Mouse (Mus musculus): ENCODE results near the gene Scamp5. TPM values are rescaled to one million over a fixed set of nuclear protein-coding genes. Genes with fewer than 3 reads are reported as not detected.
A peak's percentile ranks its signal among the peaks of the same experiment; 100 is the strongest.

The Scamp5 gene
- total RNA-seq, 1 experiment = 50.4 TPM

DNA sequence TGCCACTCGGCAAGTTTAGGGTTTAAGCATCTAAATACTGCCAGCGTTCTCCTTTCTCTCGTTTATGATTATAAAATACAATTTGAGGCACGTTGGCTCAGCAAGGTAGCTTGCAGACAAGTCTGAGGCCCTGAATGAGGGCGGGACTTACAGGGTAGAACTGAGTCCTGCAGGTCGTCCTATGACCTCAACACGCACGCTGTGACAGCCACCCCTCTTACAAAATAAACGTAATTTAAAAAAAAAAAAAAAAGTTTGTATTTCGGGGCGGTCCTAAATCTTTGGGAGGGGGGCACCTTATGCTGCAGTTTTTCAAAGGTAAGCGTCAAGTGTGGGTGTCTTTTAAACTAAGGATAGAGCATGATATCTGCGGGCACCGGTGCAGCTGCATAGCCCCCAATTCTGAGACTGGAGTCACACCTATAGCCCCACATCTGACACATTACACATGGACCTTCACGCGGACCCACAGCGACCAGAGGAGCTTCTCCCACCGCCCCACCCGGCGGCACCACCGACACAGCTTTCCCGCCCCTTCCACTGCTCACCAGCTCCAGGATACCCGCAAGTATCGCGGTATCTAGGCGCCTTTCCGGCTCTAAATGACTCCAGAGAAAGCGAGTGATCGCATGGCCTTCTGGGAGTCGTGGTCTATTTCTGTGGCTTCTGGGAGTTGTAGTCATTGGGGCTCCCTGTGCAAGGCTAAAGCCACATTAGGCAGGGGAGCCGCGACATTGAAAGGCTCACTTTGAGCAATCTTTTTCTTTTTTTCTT is 28.2 kb downstream of the Scamp5 start, which contains the start of gene Ppcdc:
Gene Ppcdc (minus strand): TSS at position 603 of the 774 bp plus-strand sequence.
- no peak for TF ChIP-seq MAFK (IDR thresholded peaks at IDR 0.05; ENCODE audit: insufficient read depth, low read depth, low read length)
- no peak for TF ChIP-seq ZC3H11A (IDR thresholded peaks at IDR 0.05; ENCODE audit: borderline replicate concordance, low read depth, low read length)
- peak; percentile 94 for TF ChIP-seq CHD2 (IDR thresholded peaks at IDR 0.05; ENCODE audit: low read depth, low read length)
- TF ChIP-seq ZNF384 (IDR thresholded peaks at IDR 0.05; ENCODE audit: low read depth, low read length) = peak; percentile 78
- peak; percentile 96 for TF ChIP-seq HCFC1 (IDR thresholded peaks at IDR 0.05; ENCODE audit: borderline replicate concordance, insufficient read depth, low read length)
- Histone ChIP-seq H3K27ac (ENCODE audit: insufficient read depth, low read depth, low read length, poor library complexity, severe bottlenecking) (peak within 1 kb of the TSS; percentile 59), H3K4me3 (ENCODE audit: insufficient read depth in 1 of 2, low read depth in 1 of 2, low read length in 2 of 2, poor library complexity in 1 of 2, severe bottlenecking in 1 of 2) (peak within 1 kb of the TSS; percentile 73 to 77)

DNA sequence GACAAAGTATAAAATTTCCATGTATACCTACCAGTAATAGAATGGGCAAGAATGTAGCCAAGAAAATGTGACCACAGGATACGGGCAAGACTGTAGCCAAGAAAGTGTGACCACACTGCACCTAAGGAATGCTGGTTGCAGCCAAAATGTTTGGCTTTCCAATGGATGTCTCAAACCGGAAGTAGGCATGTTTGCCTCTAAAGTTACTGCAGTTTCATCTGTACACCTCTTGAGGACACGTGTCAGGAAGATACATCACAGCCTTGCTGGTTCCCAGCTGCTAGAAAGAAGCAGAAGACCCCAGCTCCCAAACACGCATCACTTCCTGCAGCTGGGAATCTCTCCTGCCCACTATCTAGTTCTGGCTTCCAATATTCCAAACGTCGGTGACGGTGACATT is 28.8 kb downstream of the Scamp5 start:
- in situ Hi-C loops (cut with MboI; ENCODE audit: low sequenced_read_pairs in 2 of 2, unreplicated experiment in 2 of 2) = no loop called here
- DNase-seq (ENCODE audit: low read depth, low spot score) = no peak
- TF ChIP-seq HCFC1 (IDR thresholded peaks at IDR 0.05; ENCODE audit: borderline replicate concordance, insufficient read depth, low read length) = no peak
- no peak for TF ChIP-seq ZC3H11A (IDR thresholded peaks at IDR 0.05; ENCODE audit: borderline replicate concordance, low read depth, low read length)
- TF ChIP-seq MAFK (IDR thresholded peaks at IDR 0.05; ENCODE audit: insufficient read depth, low read depth, low read length) = no peak
- no peak for TF ChIP-seq CHD2 (IDR thresholded peaks at IDR 0.05; ENCODE audit: low read depth, low read length)
- TF ChIP-seq ZNF384 (IDR thresholded peaks at IDR 0.05; ENCODE audit: low read depth, low read length) = no peak
- no peaks in the 10 kb centered on the region for H3K9me3 ChIP-seq (ENCODE audit: control insufficient read depth, insufficient read depth, low read depth, low read length)
- H3K4me3 ChIP-seq (ENCODE audit: insufficient read depth in 1 of 2, low read depth in 1 of 2, low read length in 2 of 2, poor library complexity in 1 of 2, severe bottlenecking in 1 of 2) = peak overlapping the region; percentile 73 to 77
- H3K27ac ChIP-seq (ENCODE audit: insufficient read depth, low read depth, low read length, poor library complexity, severe bottlenecking) = peak overlapping the region; percentile 59; the same call in 1 of the 2 replicates
- peak overlapping the region; percentile 91 for H3K9ac ChIP-seq (ENCODE audit: insufficient read depth, low read depth, low read length, poor library complexity, severe bottlenecking)
- peaks cover 13% of the 10 kb centered on the region for H3K36me3 ChIP-seq (ENCODE audit: control insufficient read depth, insufficient read depth, low read length, poor library complexity, severe bottlenecking)
- peaks cover 4 to 7% of the 10 kb centered on the region in 2 experiments; a peak in 2 of 4 replicates for H3K4me1 ChIP-seq (ENCODE audit: control insufficient read depth in 2 of 2, insufficient read depth in 2 of 2, low read length in 2 of 2, poor library complexity in 1 of 2)

More for the DNA sequence above, 28.2 kb downstream of the Scamp5 start, which contains the start of gene Ppcdc:
- DNase-seq (ENCODE audit: low read depth, low spot score) = peak; percentile 95
- Histone ChIP-seq H3K9ac (ENCODE audit: insufficient read depth, low read depth, low read length, poor library complexity, severe bottlenecking) (peak within 1 kb of the TSS; percentile 91), H3K9me3 (ENCODE audit: control insufficient read depth, insufficient read depth, low read depth, low read length) (no peaks in the 10 kb centered on the region), H3K4me1 (ENCODE audit: control insufficient read depth in 2 of 2, insufficient read depth in 2 of 2, low read length in 2 of 2, poor library complexity in 1 of 2) (peaks cover 4 to 7% of the 10 kb centered on the region in 2 experiments; a peak in 2 of 4 replicates), H3K36me3 (ENCODE audit: control insufficient read depth, insufficient read depth, low read length, poor library complexity, severe bottlenecking) (peaks cover 13% of the 10 kb centered on the region)
- in situ Hi-C loops (cut with MboI; ENCODE audit: low sequenced_read_pairs in 2 of 2, unreplicated experiment in 2 of 2) = no loop called here

DNA sequence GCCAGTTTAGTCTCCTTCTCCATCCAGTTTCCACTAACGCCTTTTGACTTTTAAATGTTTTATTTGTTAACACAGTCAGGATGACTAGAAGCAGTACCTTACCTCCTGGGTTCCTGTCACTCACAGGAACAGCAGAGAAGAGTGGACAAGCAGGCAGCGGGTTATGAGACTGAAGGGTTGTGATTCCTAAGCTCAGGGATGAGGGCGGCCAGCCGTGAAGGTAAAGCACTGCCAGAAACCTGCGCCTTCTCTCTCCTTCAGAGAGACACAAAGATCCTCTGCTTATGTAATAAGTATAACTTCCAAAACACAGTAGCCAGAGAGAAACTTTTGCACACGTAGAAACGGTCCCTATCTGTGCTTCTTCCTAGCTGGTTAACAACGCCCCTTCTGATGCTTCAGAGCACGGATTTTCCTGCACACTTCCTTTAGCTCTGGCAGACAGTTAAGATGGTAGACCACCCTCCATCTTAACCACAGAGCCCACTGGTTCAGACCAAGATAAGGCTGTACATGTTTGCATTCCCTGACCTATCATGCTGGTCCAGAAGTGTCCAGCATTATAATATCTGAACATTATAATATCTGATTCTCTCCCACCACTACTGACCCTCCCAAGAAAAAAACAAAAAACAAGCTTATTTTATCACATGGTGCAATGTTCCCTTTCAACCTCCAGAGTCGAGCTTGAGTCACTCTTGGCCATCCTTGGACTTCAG is 29.8 kb downstream of the Scamp5 start:
- no peak for DNase-seq (ENCODE audit: low read depth, low spot score)
- in situ Hi-C loops (cut with MboI; ENCODE audit: low sequenced_read_pairs in 2 of 2, unreplicated experiment in 2 of 2) = no loop called here
- no peak overlapping the region for H3K27ac ChIP-seq (ENCODE audit: insufficient read depth, low read depth, low read length, poor library complexity, severe bottlenecking)
- peaks cover 4 to 10% of the 10 kb centered on the region in 2 experiments; a peak in 3 of 4 replicates for H3K4me1 ChIP-seq (ENCODE audit: control insufficient read depth in 2 of 2, insufficient read depth in 2 of 2, low read length in 2 of 2, poor library complexity in 1 of 2)
- no peak overlapping the region; the same call in 1 of the 2 replicates for H3K9ac ChIP-seq (ENCODE audit: insufficient read depth, low read depth, low read length, poor library complexity, severe bottlenecking)
- H3K4me3 ChIP-seq (ENCODE audit: insufficient read depth in 1 of 2, low read depth in 1 of 2, low read length in 2 of 2, poor library complexity in 1 of 2, severe bottlenecking in 1 of 2) = no peak overlapping the region
- TF ChIP-seq HCFC1 (IDR thresholded peaks at IDR 0.05; ENCODE audit: borderline replicate concordance, insufficient read depth, low read length) (no peak), CHD2 (IDR thresholded peaks at IDR 0.05; ENCODE audit: low read depth, low read length) (no peak), ZC3H11A (IDR thresholded peaks at IDR 0.05; ENCODE audit: borderline replicate concordance, low read depth, low read length) (no peak), MAFK (IDR thresholded peaks at IDR 0.05; ENCODE audit: insufficient read depth, low read depth, low read length) (no peak), ZNF384 (IDR thresholded peaks at IDR 0.05; ENCODE audit: low read depth, low read length) (no peak)
- H3K9me3 ChIP-seq (ENCODE audit: control insufficient read depth, insufficient read depth, low read depth, low read length) = no peaks in the 10 kb centered on the region
- H3K36me3 ChIP-seq (ENCODE audit: control insufficient read depth, insufficient read depth, low read length, poor library complexity, severe bottlenecking) = peaks cover 7% of the 10 kb centered on the region

DNA sequence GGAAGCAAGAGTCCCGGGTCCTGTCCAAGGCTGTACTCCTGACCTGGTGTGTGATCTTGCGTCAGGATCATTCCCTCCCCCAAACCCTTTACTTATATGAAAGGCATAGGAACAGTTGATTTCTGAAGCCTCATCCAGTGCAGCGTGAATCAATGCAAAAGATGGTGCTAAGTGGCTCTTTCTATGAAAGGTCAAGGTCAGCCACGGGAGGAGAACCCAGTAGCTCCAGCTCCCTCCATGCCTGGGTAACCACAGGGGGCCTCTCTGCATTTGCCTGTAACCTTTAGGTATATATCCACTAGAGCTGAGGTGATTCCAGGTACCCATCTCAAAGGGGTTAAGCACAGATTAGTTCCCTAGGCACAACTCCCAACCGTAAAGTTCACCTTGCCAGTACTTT is 31.7 kb downstream of the Scamp5 start:
- in situ Hi-C loops (cut with MboI; ENCODE audit: low sequenced_read_pairs in 2 of 2, unreplicated experiment in 2 of 2) = no loop called here
- TF ChIP-seq CHD2 (IDR thresholded peaks at IDR 0.05; ENCODE audit: low read depth, low read length) (no peak), ZNF384 (IDR thresholded peaks at IDR 0.05; ENCODE audit: low read depth, low read length) (no peak), MAFK (IDR thresholded peaks at IDR 0.05; ENCODE audit: insufficient read depth, low read depth, low read length) (no peak), ZC3H11A (IDR thresholded peaks at IDR 0.05; ENCODE audit: borderline replicate concordance, low read depth, low read length) (no peak), HCFC1 (IDR thresholded peaks at IDR 0.05; ENCODE audit: borderline replicate concordance, insufficient read depth, low read length) (no peak)
- H3K4me3 ChIP-seq (ENCODE audit: insufficient read depth in 1 of 2, low read depth in 1 of 2, low read length in 2 of 2, poor library complexity in 1 of 2, severe bottlenecking in 1 of 2) = no peak overlapping the region
- H3K36me3 ChIP-seq (ENCODE audit: control insufficient read depth, insufficient read depth, low read length, poor library complexity, severe bottlenecking) = peaks cover 8% of the 10 kb centered on the region
- no peaks in the 10 kb centered on the region for H3K9me3 ChIP-seq (ENCODE audit: control insufficient read depth, insufficient read depth, low read depth, low read length)
- H3K9ac ChIP-seq (ENCODE audit: insufficient read depth, low read depth, low read length, poor library complexity, severe bottlenecking) = no peak overlapping the region
- H3K4me1 ChIP-seq (ENCODE audit: control insufficient read depth in 2 of 2, insufficient read depth in 2 of 2, low read length in 2 of 2, poor library complexity in 1 of 2) = peaks cover 4 to 19% of the 10 kb centered on the region in 2 experiments; a peak in 3 of 4 replicates
- DNase-seq (ENCODE audit: low read depth, low spot score) = no peak
- no peak overlapping the region for H3K27ac ChIP-seq (ENCODE audit: insufficient read depth, low read depth, low read length, poor library complexity, severe bottlenecking)
